ENCODE assay signal across 28 mouse cellular contexts in the genomic region with DNA sequence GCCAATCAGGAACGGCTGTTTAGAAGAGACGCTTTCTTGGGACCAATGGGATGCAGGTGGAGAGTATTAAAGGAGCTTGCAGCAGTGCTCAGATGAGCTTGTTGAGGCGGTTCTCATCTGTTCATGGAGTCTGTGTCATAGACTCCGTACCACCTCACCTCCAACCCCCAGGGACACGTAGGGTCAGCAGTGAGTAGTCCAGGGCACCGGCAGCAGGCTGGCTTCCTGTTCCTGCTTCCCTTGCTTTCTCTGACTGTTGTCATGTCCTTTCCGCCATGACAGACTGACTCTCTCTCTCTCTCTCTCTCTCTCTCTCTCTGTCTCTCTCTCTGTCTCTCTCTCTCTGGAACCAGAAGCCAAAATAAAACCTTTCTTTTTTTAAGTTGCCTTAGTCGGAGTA.
"Had no signal": no experiment of that assay in that cellular context is flagged by ENCODE, and none has a peak within 500 bp of the region (broad histone marks: within the 10 kb centered on the region; RNA-seq: fewer than 3 reads in every experiment).

No protein-coding gene starts in this region.

- H3K4me3 ChIP-seq: embryonic facial prominence, embryonic 10.5 days; embryonic facial prominence, embryonic 12.5 days; embryonic facial prominence, embryonic 13.5 days; embryonic facial prominence, embryonic 15.5 days; erythroblast, embryonic 14.5 days; forebrain, embryonic 10.5 days; forebrain, embryonic 12.5 days; forebrain, embryonic 13.5 days; forebrain, embryonic 15.5 days; gastrocnemius, adult 2 months had no signal

- H3K27me3 ChIP-seq: embryonic facial prominence, embryonic 12.5 days; embryonic facial prominence, embryonic 13.5 days; embryonic facial prominence, embryonic 15.5 days; forebrain, embryonic 12.5 days; forebrain, embryonic 13.5 days; forebrain, embryonic 15.5 days had no signal

- H3K27ac ChIP-seq: embryonic facial prominence, embryonic 10.5 days; embryonic facial prominence, embryonic 12.5 days; embryonic facial prominence, embryonic 13.5 days; embryonic facial prominence, embryonic 15.5 days; forebrain, embryonic 10.5 days; forebrain, embryonic 12.5 days; forebrain, embryonic 13.5 days; forebrain, embryonic 15.5 days; gastrocnemius, adult 2 months had no signal

- H3K4me1 ChIP-seq: embryonic facial prominence, embryonic 10.5 days; embryonic facial prominence, embryonic 12.5 days; embryonic facial prominence, embryonic 13.5 days; embryonic facial prominence, embryonic 15.5 days; forebrain, embryonic 10.5 days had no signal

- ATAC-seq: forebrain, embryonic 13.5 days; forebrain, embryonic 14.5 days; forebrain, embryonic 15.5 days; forebrain, embryonic 16.5 days; forebrain, postnatal 0 days had no signal

- H3K9ac ChIP-seq: embryonic facial prominence, embryonic 12.5 days; embryonic facial prominence, embryonic 13.5 days; embryonic facial prominence, embryonic 15.5 days; forebrain, embryonic 12.5 days; forebrain, embryonic 13.5 days; forebrain, embryonic 15.5 days; forebrain, postnatal 0 days had no signal

- DNase-seq: cerebellum, adult 2 months; cerebellum, adult 8-10 months; cerebellum, adult 9-10 months; cerebellum, adult 9-11 months; cerebellum, postnatal 10 days; cerebellum, postnatal 14 days; cerebellum, postnatal 25 days; cerebellum, postnatal 36 days; embryo, embryonic 11 days; forebrain, postnatal 0 days; gastrocnemius, adult 2 months; gastrocnemius, postnatal 10 days; gastrocnemius, postnatal 14 days; gastrocnemius, postnatal 25 days; gastrocnemius, postnatal 36 days; heart, adult 11 months; heart, adult 18-20 months had no signal

- H3K9me3 ChIP-seq: embryonic facial prominence, embryonic 10.5 days; embryonic facial prominence, embryonic 12.5 days; embryonic facial prominence, embryonic 13.5 days; embryonic facial prominence, embryonic 15.5 days; forebrain, embryonic 10.5 days; forebrain, embryonic 12.5 days; forebrain, embryonic 13.5 days; forebrain, embryonic 15.5 days had no signal

- H3K4me2 ChIP-seq: embryonic facial prominence, embryonic 12.5 days; embryonic facial prominence, embryonic 13.5 days; embryonic facial prominence, embryonic 15.5 days; forebrain, embryonic 12.5 days; forebrain, embryonic 13.5 days; forebrain, embryonic 15.5 days had no signal

- H3K36me3 ChIP-seq: embryonic facial prominence, embryonic 10.5 days; embryonic facial prominence, embryonic 12.5 days; embryonic facial prominence, embryonic 13.5 days; embryonic facial prominence, embryonic 15.5 days; forebrain, embryonic 10.5 days; forebrain, embryonic 12.5 days; forebrain, embryonic 15.5 days had no signal
